Mouse (Mus musculus) bone marrow macrophage, adult 2 months (primary cell): ENCODE measurements at regions not wholly inside any gene's neighbourhood (a gene's known extent, or its start where the extent isn't known, plus 50 kb on each side); places are given as distances from the start of the nearest gene placed in this dataset.

Experiments
- CTCF ChIP-seq: IDR thresholded peaks from 2 replicates; pipeline ENCODE4 v1.5.1; 2012; ENCODE audit warnings: low read depth, mild to moderate bottlenecking, low read length, moderate library complexity
- POLR2A ChIP-seq: IDR thresholded peaks from 2 replicates; pipeline ENCODE4 v1.6.1; 2012; ENCODE audit warnings: mild to moderate bottlenecking, low read depth, low read length, borderline replicate concordance

DNA sequence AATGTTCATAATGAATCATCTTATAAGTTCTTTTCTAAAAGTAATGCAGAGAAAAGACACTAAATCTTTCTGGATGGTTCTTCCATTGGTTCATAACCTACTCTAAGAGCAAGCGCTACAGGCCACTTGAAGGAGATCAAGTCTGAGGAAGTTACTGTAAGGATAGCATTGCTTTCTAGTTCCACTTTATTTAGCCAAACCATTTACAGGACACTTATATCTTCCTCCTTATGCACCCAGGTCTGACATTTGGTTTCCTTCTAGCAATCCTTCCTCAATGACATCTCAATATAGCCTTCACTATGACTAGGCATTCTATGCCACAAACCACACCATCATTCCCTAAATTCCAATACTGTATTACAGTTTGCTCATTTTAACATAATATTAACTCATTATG lies 316.0 kb downstream of the Gm11361 start:
- no peak for TF ChIP-seq CTCF
- no peak for TF ChIP-seq POLR2A
